Mouse (Mus musculus): ENCODE data around the gene Rgl3. TPM values are rescaled to one million over a fixed set of nuclear protein-coding genes. Genes with fewer than 3 reads are reported as not detected.

Rgl3 gene
- polyA plus RNA-seq, 1 experiment from 2014 or later: 2.1 TPM

GRCm38 (mm10) chr9:22012731-22013130 lies 23.5 kb upstream of the Rgl3 start:
- peak; percentile 27; the same call in 1 of the 2 replicates for ATAC-seq
- Histone ChIP-seq H3K9me3 (ENCODE audit: control insufficient read depth, low read length) (no peaks in the 10 kb centered on the region), H3K4me1 (ENCODE audit: control insufficient read depth, insufficient read depth, low read depth, low read length) (no peaks in the 10 kb centered on the region), H3K27ac (ENCODE audit: low read depth, low read length) (no peak overlapping the region), H3K9ac (ENCODE audit: low read depth, low read length) (no peak overlapping the region), H3K27me3 (replicated peaks; ENCODE audit: control insufficient read depth, insufficient read depth, low read length) (no peaks in the 10 kb centered on the region), H3K36me3 (ENCODE audit: control insufficient read depth, insufficient read depth, low read length) (peaks cover 63% of the 10 kb centered on the region), H3K4me3 (ENCODE audit: low read length) (no peak overlapping the region), H3K4me2 (ENCODE audit: low read length) (no peak overlapping the region)
- WGBS: 91% methylated on average over 13 of the region's 13 CpGs

GRCm38 (mm10) chr9:22011055-22011454 lies 21.8 kb upstream of the Rgl3 start:
- Histone ChIP-seq H3K4me3 (ENCODE audit: low read length) (no peak overlapping the region), H3K9me3 (ENCODE audit: control insufficient read depth, low read length) (no peaks in the 10 kb centered on the region), H3K4me2 (ENCODE audit: low read length) (no peak overlapping the region), H3K4me1 (ENCODE audit: control insufficient read depth, insufficient read depth, low read depth, low read length) (no peaks in the 10 kb centered on the region), H3K36me3 (ENCODE audit: control insufficient read depth, insufficient read depth, low read length) (peaks cover 67% of the 10 kb centered on the region), H3K27me3 (replicated peaks; ENCODE audit: control insufficient read depth, insufficient read depth, low read length) (no peaks in the 10 kb centered on the region), H3K9ac (ENCODE audit: low read depth, low read length) (no peak overlapping the region), H3K27ac (ENCODE audit: low read depth, low read length) (no peak overlapping the region)
- 91% methylated on average over 5 of the region's 5 CpGs for WGBS
- ATAC-seq: peak; percentile 21; the same call in 1 of the 2 replicates

GRCm38 (mm10) chr9:22004546-22004945 lies 15.3 kb upstream of the Rgl3 start:
- no peak overlapping the region for H3K4me3 ChIP-seq (ENCODE audit: low read length)
- no peak for ATAC-seq
- 92% methylated on average over 12 of the region's 12 CpGs for WGBS
- no peaks in the 10 kb centered on the region for H3K27me3 ChIP-seq (replicated peaks; ENCODE audit: control insufficient read depth, insufficient read depth, low read length)
- no peak overlapping the region for H3K27ac ChIP-seq (ENCODE audit: low read depth, low read length)
- H3K36me3 ChIP-seq (ENCODE audit: control insufficient read depth, insufficient read depth, low read length): peaks cover 25% of the 10 kb centered on the region
- no peak overlapping the region for H3K9ac ChIP-seq (ENCODE audit: low read depth, low read length)
- H3K4me2 ChIP-seq (ENCODE audit: low read length): no peak overlapping the region
- H3K4me1 ChIP-seq (ENCODE audit: control insufficient read depth, insufficient read depth, low read depth, low read length): peaks cover 24% of the 10 kb centered on the region
- no peaks in the 10 kb centered on the region for H3K9me3 ChIP-seq (ENCODE audit: control insufficient read depth, low read length)

GRCm38 (mm10) chr9:22003163-22003554 lies 13.9 kb upstream of the Rgl3 start:
- H3K4me3 ChIP-seq (ENCODE audit: low read length): peak overlapping the region; percentile 75
- H3K9me3 ChIP-seq (ENCODE audit: control insufficient read depth, low read length): no peaks in the 10 kb centered on the region
- H3K36me3 ChIP-seq (ENCODE audit: control insufficient read depth, insufficient read depth, low read length): peaks cover 14% of the 10 kb centered on the region; the same call in 1 of the 2 replicates
- 0% methylated on average over 18 of the region's 18 CpGs for WGBS
- H3K27me3 ChIP-seq (replicated peaks; ENCODE audit: control insufficient read depth, insufficient read depth, low read length): no peaks in the 10 kb centered on the region
- H3K27ac ChIP-seq (ENCODE audit: low read depth, low read length): peak overlapping the region; percentile 77
- peak overlapping the region; percentile 77 for H3K9ac ChIP-seq (ENCODE audit: low read depth, low read length)
- H3K4me1 ChIP-seq (ENCODE audit: control insufficient read depth, insufficient read depth, low read depth, low read length): peaks cover 24% of the 10 kb centered on the region
- peak overlapping the region; percentile 91 for H3K4me2 ChIP-seq (ENCODE audit: low read length)
- ATAC-seq: no peak

DNA sequence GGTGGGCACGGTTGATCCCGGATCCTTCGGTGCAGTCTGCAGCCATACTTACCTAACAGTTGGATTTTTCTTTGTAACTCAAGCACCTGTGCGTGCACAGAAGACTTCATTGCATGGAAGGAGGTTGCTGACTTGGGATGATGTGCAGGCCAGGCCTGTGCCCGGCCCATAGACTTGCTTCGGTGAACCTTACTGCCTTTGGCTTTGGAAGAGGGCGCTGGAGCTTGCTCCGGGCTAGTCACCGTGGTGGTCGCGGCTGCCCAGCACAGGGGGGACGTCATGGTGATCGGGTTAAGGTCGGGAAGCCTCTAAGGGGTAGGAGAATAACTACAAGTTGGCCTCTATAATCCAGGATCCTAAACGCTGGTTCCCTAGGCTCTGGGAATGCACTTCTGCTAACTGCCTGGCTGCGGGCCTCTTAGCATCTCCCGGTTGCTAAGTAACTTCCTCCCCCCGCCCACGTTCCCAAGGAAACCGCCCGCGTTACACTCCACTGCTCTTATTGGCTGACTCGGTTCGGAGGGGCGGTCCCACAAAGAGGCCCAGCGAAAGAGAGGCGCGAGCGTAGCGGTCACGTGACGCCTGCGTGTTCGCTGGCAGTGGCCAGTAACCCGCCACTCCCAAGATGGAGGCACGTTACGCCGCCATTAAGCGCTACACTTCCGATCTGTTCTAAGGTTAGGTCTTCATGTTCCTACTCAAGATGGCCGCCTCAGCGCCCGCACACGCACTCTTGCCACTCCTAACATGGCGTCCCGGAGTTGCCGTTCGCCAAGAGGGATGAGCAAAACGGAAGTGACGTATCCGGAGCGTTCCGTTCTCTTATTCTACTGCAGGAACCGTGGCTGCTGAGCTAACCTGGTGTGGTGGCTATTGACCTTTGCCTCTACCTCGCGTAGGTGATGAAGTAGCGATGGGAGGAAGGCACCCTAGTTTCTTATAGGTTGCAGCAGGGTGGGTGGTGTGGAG lies 13.2 kb upstream of the Rgl3 start, which contains the start of the genes Ccdc151 and Prkcsh:
Ccdc151 (minus strand) TSS at position 441 of the 969 bp plus-strand sequence.
Prkcsh (plus strand) TSS at position 613 of the 969 bp plus-strand sequence.
- H3K27me3 ChIP-seq (replicated peaks; ENCODE audit: control insufficient read depth, insufficient read depth, low read length): no peaks in the 10 kb centered on the region
- peak within 1 kb of the TSS; percentile 91 for H3K4me2 ChIP-seq (ENCODE audit: low read length)
- peaks cover 9% of the 10 kb centered on the region; the same call in 1 of the 2 replicates for H3K36me3 ChIP-seq (ENCODE audit: control insufficient read depth, insufficient read depth, low read length)
- peak within 1 kb of the TSS; percentile 75 for H3K4me3 ChIP-seq (ENCODE audit: low read length)
- no peaks in the 10 kb centered on the region for H3K9me3 ChIP-seq (ENCODE audit: control insufficient read depth, low read length)
- peaks cover 24% of the 10 kb centered on the region for H3K4me1 ChIP-seq (ENCODE audit: control insufficient read depth, insufficient read depth, low read depth, low read length)
- peak; percentile 99 for ATAC-seq
- H3K27ac ChIP-seq (ENCODE audit: low read depth, low read length): peak within 1 kb of the TSS; percentile 77
- WGBS: 6% methylated on average over 57 of the region's 57 CpGs
- peak within 1 kb of the TSS; percentile 77 for H3K9ac ChIP-seq (ENCODE audit: low read depth, low read length)

DNA sequence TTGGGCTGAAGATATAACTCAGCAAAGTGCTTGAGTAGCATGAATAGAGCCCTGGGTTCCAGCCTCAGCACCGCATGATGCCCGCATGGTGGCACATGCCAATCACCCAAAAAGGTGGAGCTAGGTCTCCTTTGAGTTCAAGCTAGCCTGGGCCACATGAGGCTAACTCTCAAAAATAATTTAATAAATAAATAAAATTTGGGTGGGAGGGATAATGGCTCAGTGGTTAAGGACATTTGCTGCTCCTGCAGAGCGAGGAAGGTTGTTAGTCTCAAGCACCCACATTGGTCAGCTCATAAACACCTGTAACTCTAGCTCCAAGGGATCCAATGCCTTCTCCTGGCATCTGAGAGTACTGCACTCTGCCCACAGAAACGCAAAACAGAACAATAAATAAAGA lies 12.4 kb upstream of the Rgl3 start:
- Histone ChIP-seq H3K9me3 (ENCODE audit: control insufficient read depth, low read length) (no peaks in the 10 kb centered on the region), H3K9ac (ENCODE audit: low read depth, low read length) (no peak overlapping the region), H3K4me3 (ENCODE audit: low read length) (no peak overlapping the region), H3K4me2 (ENCODE audit: low read length) (peak overlapping the region; percentile 72), H3K36me3 (ENCODE audit: control insufficient read depth, insufficient read depth, low read length) (peaks cover 9% of the 10 kb centered on the region; the same call in 1 of the 2 replicates), H3K27me3 (replicated peaks; ENCODE audit: control insufficient read depth, insufficient read depth, low read length) (no peaks in the 10 kb centered on the region), H3K4me1 (ENCODE audit: control insufficient read depth, insufficient read depth, low read depth, low read length) (peaks cover 24% of the 10 kb centered on the region), H3K27ac (ENCODE audit: low read depth, low read length) (no peak overlapping the region)
- 92% methylated on average over 4 of the region's 4 CpGs for WGBS
- ATAC-seq: no peak

- H3K36me3 ChIP-seq (ENCODE audit: control insufficient read depth, insufficient read depth, low read length): peaks cover 3% of the 10 kb centered on the region; the same call in 1 of the 2 replicates
- H3K4me2 ChIP-seq (ENCODE audit: low read length): no peak overlapping the region
- no peaks in the 10 kb centered on the region for H3K9me3 ChIP-seq (ENCODE audit: control insufficient read depth, low read length)
- no peak overlapping the region for H3K4me3 ChIP-seq (ENCODE audit: low read length)
- peaks cover 18% of the 10 kb centered on the region for H3K4me1 ChIP-seq (ENCODE audit: control insufficient read depth, insufficient read depth, low read depth, low read length)
- no peaks in the 10 kb centered on the region for H3K27me3 ChIP-seq (replicated peaks; ENCODE audit: control insufficient read depth, insufficient read depth, low read length)
- H3K27ac ChIP-seq (ENCODE audit: low read depth, low read length): no peak overlapping the region
- no peak overlapping the region for H3K9ac ChIP-seq (ENCODE audit: low read depth, low read length)
- ATAC-seq: no peak
- 92% methylated on average over 6 of the region's 6 CpGs for WGBS
Observed at GRCm38 (mm10) chr9:22000296-22000695, 11.1 kb upstream of the Rgl3 start.

DNA sequence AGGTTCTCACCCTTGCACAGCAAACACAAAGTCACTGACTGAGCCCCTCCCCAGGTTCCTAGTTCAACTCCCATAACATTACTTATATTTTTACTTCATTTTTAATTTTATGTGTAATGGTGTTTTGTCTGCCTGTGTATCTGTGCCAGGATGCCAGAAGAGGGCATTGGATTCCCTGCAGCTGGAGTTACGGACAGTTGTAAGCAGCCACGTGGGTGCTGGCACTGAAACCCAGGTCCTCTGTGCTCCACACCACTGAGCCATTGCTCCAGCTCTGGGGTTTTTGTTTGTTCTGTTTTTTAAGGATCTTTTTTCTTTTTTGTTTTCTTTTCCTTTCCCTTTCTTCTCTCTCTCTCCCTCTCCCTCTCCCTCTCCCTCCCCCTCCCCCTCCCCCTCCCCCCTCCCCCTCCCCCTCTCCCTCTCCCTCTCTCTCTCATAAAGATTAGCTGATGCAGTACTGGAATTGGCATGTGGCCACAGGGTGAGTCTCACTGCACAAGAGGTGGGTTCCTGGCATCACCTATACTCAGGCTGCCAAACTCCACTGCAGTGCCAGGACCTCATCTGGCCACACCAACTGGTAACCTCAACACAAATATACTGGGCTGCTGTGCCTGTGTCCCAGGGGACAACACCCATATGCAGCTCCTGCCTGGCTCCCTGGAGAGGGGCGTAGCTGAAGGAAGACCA lies 7.1 kb upstream of the Rgl3 start:
- Histone ChIP-seq H3K27ac (ENCODE audit: low read depth, low read length) (no peak overlapping the region), H3K27me3 (replicated peaks; ENCODE audit: control insufficient read depth, insufficient read depth, low read length) (peaks cover 10% of the 10 kb centered on the region), H3K36me3 (ENCODE audit: control insufficient read depth, insufficient read depth, low read length) (no peaks in the 10 kb centered on the region), H3K9ac (ENCODE audit: low read depth, low read length) (no peak overlapping the region), H3K4me1 (ENCODE audit: control insufficient read depth, insufficient read depth, low read depth, low read length) (no peaks in the 10 kb centered on the region), H3K4me3 (ENCODE audit: low read length) (no peak overlapping the region), H3K9me3 (ENCODE audit: control insufficient read depth, low read length) (no peaks in the 10 kb centered on the region), H3K4me2 (ENCODE audit: low read length) (no peak overlapping the region)
- WGBS: 89% methylated on average over 3 of the region's 3 CpGs
- ATAC-seq: no peak

DNA sequence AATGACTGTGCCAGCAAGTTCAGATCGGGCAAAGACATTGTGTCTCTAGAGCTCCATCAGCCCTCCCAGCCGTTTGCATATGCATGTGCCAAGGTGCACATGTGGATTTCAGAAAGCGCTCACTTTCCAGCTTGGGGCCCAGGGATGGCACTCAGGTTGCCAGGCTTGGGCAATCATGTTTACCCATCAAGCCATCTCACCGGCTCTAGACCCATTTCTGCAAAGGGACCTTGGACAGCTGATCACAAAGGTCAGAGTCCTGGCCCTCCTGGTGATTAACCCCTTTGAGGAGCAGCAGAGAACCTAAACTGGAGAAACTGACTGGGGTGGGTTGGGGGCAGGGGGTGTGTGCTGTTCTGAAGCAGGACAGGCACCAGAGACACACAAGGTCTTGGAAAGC lies 3.0 kb upstream of the Rgl3 start:
- Histone ChIP-seq H3K9ac (ENCODE audit: low read depth, low read length) (no peak overlapping the region), H3K4me3 (ENCODE audit: low read length) (no peak overlapping the region), H3K27me3 (replicated peaks; ENCODE audit: control insufficient read depth, insufficient read depth, low read length) (peaks cover 42% of the 10 kb centered on the region), H3K9me3 (ENCODE audit: control insufficient read depth, low read length) (no peaks in the 10 kb centered on the region), H3K36me3 (ENCODE audit: control insufficient read depth, insufficient read depth, low read length) (no peaks in the 10 kb centered on the region), H3K4me2 (ENCODE audit: low read length) (no peak overlapping the region), H3K4me1 (ENCODE audit: control insufficient read depth, insufficient read depth, low read depth, low read length) (peaks cover 21% of the 10 kb centered on the region), H3K27ac (ENCODE audit: low read depth, low read length) (no peak overlapping the region)
- no peak for ATAC-seq
- 77% methylated on average over 4 of the region's 4 CpGs for WGBS

Data from hindbrain, embryonic 16.5 days (tissue).